Mouse (Mus musculus): ENCODE measurements at regions not wholly inside any gene's neighbourhood (a gene's known extent, or its start where the extent isn't known, plus 50 kb on each side); places are given as distances from the start of the nearest gene placed in this dataset.

DNA sequence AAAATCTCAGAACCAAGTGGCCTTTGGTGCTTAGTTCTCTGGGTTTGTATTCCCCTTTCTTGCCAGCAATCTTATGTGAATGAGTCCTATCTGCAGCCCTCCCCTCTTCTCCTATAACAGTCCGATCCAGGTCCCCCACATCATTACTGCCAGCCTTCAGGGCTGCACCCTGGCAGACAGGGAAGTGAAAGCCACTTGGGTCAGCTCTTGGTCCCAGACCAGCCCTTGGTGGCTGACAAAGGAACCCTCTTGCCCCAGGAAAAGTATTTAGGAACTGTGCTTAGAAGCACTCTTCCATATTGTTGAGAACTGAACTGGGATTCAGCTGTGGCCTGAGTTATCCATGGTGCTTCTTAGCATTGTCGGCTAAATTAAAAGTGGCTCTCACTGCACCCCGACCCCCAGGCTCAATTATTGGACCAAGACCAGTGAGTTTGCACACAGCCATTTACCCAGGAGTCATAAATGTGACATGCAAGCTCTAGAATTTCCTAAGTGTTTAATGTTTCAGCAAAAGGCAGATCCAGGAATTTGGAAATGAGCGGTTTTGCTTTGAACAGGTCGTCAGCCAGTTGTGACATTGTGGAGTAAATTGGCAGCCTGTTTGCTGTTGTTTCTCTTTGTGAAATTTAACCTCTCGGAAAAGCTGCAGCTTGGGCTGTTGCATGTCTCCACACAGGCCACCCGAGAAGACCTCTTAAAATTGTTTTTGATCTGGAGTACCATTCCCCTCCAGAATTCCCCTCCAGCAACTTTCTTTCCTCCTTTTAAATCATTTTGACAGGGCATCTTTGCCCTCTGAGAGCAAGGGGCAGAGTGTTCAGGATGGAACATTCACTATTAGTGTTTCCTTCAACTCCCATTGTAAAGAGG, 58.5 kb upstream of the Rnd3 start:
- Histone ChIP-seq H3K4me2 (no peak overlapping the region), H3K9ac (no peak overlapping the region), H3K27me3 (no peaks in the 10 kb centered on the region), H3K4me1 (replicated peaks) (peaks cover 5% of the 10 kb centered on the region; the same call in 1 of the 2 replicates), H3K9me3 (no peaks in the 10 kb centered on the region), H3K4me3 (no peak overlapping the region), H3K27ac (replicated peaks) (no peak overlapping the region), H3K36me3 (no peaks in the 10 kb centered on the region)
- 65% methylated on average over 7 of the region's 7 CpGs for WGBS
- no peak for ATAC-seq (ENCODE audit: low read depth)

DNA sequence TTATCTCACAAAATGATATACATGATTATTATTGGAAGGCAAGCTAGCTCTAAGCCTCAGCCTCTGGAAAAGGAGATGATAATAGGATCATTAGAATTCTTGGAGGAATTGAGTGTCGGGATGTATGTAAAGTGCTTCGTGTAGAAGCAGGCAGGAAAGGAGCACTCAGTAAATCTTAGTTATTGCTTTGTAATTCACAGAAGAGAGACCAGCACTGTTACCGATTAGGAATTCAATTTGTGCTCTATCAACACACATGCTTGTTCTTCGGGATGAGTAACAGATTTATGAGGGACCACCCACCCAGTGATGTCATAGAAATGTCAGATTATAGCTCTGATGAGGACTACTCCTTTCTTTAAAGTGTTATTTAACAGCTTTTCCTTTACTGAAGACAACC, 57.4 kb upstream of the Rnd3 start:
- Histone ChIP-seq H3K4me1 (replicated peaks) (peaks cover 5% of the 10 kb centered on the region; the same call in 1 of the 2 replicates), H3K27ac (replicated peaks) (no peak overlapping the region), H3K4me3 (no peak overlapping the region), H3K36me3 (no peaks in the 10 kb centered on the region), H3K9ac (no peak overlapping the region), H3K9me3 (no peaks in the 10 kb centered on the region), H3K27me3 (no peaks in the 10 kb centered on the region), H3K4me2 (no peak overlapping the region)
- WGBS: 7% methylated on average over 4 of the region's 4 CpGs
- ATAC-seq (ENCODE audit: low read depth): peak; percentile 61; the same call in 1 of the 2 replicates
